Mouse (Mus musculus) megakaryocyte, embryonic 14.5 days (primary cell): Measurements from ENCODE around the gene Tcp10c. TPM values are rescaled to one million over a fixed set of nuclear protein-coding genes. Genes with fewer than 3 reads are reported as not detected.
"Not testable (repeated sequence)": the region's sequence is repeated elsewhere in the genome, so short reads cannot be mapped to it uniquely, and the experiment has no call there.

Experiments used
- H3K27me3 ChIP-seq: replicated peaks from 2 replicates; pipeline ENCODE3; 2012; ENCODE audit warnings: inconsistent platforms
- H3K36me3 ChIP-seq: replicated peaks from 2 replicates; pipeline ENCODE3; 2012; ENCODE audit warnings: low read length, inconsistent platforms, mixed read lengths
- H3K4me1 ChIP-seq: 2 replicates; pipeline ENCODE4 v1.6.1; 2012; ENCODE audit warnings: inconsistent platforms
- H3K4me3 ChIP-seq: replicated peaks from 2 replicates; pipeline ENCODE3; 2012; ENCODE audit warnings: moderate library complexity, mild to moderate bottlenecking, inconsistent platforms
- H3K9me3 ChIP-seq: 2 replicates; pipeline ENCODE4 v1.6.1; 2012; ENCODE audit warnings: inconsistent platforms
- polyA plus RNA-seq: library from polyadenylated mRNA; stranded (reverse); fragments of >175 nt; gene quantifications from 2 replicates; pipeline ENCODE4 v1.2.3, GENCODE M21; 2012; ENCODE audit warnings: low replicate concordance; ENCODE audit not compliant: insufficient read depth

Tcp10c gene
- polyA plus RNA-seq, 1 experiment, result not detected

DNA sequence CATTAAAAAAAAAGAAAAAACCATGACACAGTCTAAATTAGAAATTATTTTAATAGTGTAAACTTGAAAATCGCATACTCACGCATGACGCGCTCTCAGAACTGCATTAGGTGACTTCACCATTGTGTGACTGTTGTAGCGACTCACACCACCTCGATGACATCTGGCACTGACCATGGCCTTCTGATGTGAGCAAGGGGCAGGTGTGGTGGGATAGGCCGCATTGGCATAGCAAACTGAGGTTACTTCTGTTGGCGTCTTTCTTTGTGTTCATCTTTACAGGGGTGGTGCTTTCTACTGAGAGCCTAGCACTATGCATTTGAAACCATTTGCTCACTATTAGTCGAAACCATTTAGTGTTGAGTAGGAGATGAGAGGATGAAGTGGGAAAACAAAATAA, 12.8 kb downstream of the Tcp10c start:
- H3K4me3 ChIP-seq, H3K36me3 ChIP-seq, H3K9me3 ChIP-seq, H3K4me1 ChIP-seq, H3K27me3 ChIP-seq: not testable (repeated sequence)

GRCm38 (mm10) chr17:13368658-13369057, 14.3 kb downstream of the Tcp10c start:
- not testable (repeated sequence) for H3K4me3 ChIP-seq, H3K4me1 ChIP-seq, H3K27me3 ChIP-seq, H3K36me3 ChIP-seq, H3K9me3 ChIP-seq

DNA sequence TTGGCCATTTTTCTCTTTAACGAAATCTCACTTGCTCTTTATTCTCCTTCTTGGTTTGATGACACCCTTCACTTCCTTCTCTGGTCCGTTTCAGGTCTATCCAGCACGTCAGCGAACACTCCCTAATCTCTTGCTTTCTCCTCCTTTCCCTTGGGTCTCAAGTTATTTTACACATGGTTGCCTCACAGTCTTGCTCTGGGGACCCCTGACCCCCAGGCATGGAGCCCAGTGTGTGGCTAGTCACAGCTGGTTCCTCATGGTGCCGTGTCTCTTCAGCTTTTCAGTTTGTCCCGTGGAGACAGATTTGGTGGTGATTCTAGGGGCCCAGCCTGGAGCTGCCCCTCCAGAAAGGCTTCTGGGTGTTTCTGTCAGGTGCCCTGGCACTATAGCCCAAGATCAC, 16.4 kb downstream of the Tcp10c start:
- H3K27me3 ChIP-seq, result not testable (repeated sequence)

DNA sequence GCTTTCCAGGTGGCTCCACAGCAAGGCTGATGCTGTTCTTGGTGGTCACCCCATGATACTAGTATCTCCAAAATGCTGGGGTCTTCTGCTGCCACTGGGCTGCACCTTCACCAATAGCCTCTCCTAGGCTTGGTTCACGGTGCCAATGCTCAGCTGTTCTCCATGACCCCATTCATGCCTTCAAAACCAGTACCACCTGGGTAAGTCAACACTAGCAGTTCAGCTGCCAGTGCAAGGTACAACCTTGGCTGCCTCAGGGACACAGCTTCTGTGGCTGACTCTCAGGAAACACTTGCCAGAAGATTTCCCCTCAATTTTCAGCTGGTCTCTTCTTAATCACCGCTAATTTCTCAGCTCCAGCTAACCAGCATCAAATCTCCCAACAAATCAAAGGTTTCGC, 24.0 kb downstream of the Tcp10c start:
- not testable (repeated sequence) for H3K4me1 ChIP-seq, H3K36me3 ChIP-seq, H3K4me3 ChIP-seq, H3K27me3 ChIP-seq, H3K9me3 ChIP-seq

More for the DNA sequence above, 16.4 kb downstream of the Tcp10c start:
- not testable (repeated sequence) for H3K9me3 ChIP-seq, H3K4me3 ChIP-seq, H3K36me3 ChIP-seq, H3K4me1 ChIP-seq

DNA sequence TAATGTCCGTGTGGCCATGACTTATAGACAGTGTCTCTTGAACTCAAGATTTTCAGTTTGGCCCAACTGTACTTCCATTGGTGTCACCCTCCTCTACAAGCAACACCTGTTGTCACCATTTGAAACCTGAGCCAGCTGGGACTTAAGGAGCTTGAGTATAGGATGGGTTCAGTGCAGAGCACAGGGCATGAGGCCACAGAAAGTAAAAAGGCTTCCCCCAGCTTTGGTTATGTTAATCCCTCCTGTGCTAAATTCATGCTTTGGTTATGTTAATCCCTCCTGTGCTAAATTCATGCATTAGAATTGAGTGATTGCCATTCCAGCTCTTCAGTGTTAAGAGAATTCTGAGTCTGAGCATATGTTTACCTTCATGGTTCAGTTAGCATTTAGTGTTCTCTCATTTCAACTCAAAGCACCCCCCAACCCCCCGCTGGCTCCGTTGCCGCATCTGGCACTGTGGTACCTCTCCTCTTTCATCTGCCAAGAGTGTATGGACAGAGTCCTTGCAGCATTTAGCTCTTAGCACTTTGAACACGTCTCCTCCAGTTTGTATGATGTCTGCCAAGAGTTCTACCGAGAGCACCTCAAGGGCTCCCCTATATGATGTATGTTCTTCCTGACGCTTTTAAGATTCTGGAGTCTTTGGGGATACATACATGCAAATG, 25.7 kb downstream of the Tcp10c start:
- not testable (repeated sequence) for H3K4me3 ChIP-seq, H3K36me3 ChIP-seq, H3K27me3 ChIP-seq, H3K4me1 ChIP-seq, H3K9me3 ChIP-seq

GRCm38 (mm10) chr17:13381286-13381685, 26.9 kb downstream of the Tcp10c start:
- not testable (repeated sequence) for H3K27me3 ChIP-seq

DNA sequence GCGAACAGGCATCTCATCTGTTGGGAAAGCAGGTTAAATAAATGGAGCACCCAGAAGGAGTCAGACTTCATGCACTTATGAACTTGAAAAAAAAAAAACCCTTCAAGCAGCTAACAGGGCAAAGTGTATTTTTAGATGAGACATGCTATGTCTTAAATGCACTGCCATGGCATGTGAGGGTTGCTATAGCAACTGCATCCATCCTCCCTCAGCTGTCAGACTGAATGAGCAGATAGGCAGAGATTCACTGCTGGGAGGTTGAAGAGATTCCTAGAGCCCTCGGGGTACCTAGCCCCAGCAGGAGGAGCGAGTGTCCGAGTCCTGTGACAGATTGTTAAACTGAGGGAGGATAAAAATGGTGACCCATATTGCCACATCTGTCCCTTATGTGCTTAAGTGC, 36.6 kb downstream of the Tcp10c start:
- not testable (repeated sequence) for H3K36me3 ChIP-seq, H3K4me1 ChIP-seq, H3K4me3 ChIP-seq, H3K27me3 ChIP-seq, H3K9me3 ChIP-seq

More at GRCm38 (mm10) chr17:13381286-13381685, 26.9 kb downstream of the Tcp10c start:
- not testable (repeated sequence) for H3K4me3 ChIP-seq, H3K9me3 ChIP-seq, H3K4me1 ChIP-seq, H3K36me3 ChIP-seq

GRCm38 (mm10) chr17:13399961-13400360, 45.6 kb downstream of the Tcp10c start:
- H3K9me3 ChIP-seq, H3K4me1 ChIP-seq, H3K4me3 ChIP-seq, H3K27me3 ChIP-seq, H3K36me3 ChIP-seq: not testable (repeated sequence)

GRCm38 (mm10) chr17:13402118-13402517, 47.7 kb downstream of the Tcp10c start:
- not testable (repeated sequence) for H3K36me3 ChIP-seq, H3K4me1 ChIP-seq, H3K4me3 ChIP-seq, H3K9me3 ChIP-seq, H3K27me3 ChIP-seq

- not testable (repeated sequence) for H3K36me3 ChIP-seq, H3K4me3 ChIP-seq
Observed at GRCm38 (mm10) chr17:13403527-13404131, 49.3 kb downstream of the Tcp10c start.

GRCm38 (mm10) chr17:13406023-13406422, 51.7 kb downstream of the Tcp10c start:
- not testable (repeated sequence) for H3K27me3 ChIP-seq, H3K4me1 ChIP-seq, H3K9me3 ChIP-seq, H3K4me3 ChIP-seq, H3K36me3 ChIP-seq

More at GRCm38 (mm10) chr17:13403527-13404131, 49.3 kb downstream of the Tcp10c start:
- H3K27me3 ChIP-seq, H3K4me1 ChIP-seq, H3K9me3 ChIP-seq: not testable (repeated sequence)

- not testable (repeated sequence) for H3K9me3 ChIP-seq, H3K4me1 ChIP-seq, H3K27me3 ChIP-seq, H3K36me3 ChIP-seq, H3K4me3 ChIP-seq
Observed at GRCm38 (mm10) chr17:13406701-13407100, 52.3 kb downstream of the Tcp10c start.

GRCm38 (mm10) chr17:13407621-13408256, 53.4 kb downstream of the Tcp10c start:
- H3K27me3 ChIP-seq, H3K9me3 ChIP-seq, H3K4me3 ChIP-seq, H3K36me3 ChIP-seq, H3K4me1 ChIP-seq: not testable (repeated sequence)

DNA sequence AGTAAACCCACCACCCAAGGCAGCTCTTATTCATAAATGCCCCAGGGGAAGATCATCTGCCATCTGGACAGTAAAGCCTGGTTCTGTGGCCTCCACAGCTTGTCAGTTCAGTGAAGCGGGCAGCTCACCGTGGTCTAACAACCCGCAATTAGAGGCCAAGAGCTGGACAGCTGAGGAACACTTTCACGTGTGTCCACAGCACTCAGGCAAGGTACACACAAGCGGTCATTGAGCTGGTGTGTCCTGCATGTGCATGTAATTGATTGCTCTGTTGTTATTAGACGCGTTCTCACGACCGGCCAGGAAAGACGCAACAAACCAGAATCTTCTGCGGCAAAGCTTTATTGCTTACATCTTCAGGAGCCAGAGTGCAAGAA, 53.9 kb downstream of the Tcp10c start:
- not testable (repeated sequence) for H3K4me3 ChIP-seq, H3K36me3 ChIP-seq, H3K9me3 ChIP-seq, H3K27me3 ChIP-seq, H3K4me1 ChIP-seq

- H3K4me3 ChIP-seq, H3K27me3 ChIP-seq, H3K36me3 ChIP-seq, H3K4me1 ChIP-seq, H3K9me3 ChIP-seq: not testable (repeated sequence)
Observed at GRCm38 (mm10) chr17:13421022-13421591, 66.7 kb downstream of the Tcp10c start.

- not testable (repeated sequence) for H3K36me3 ChIP-seq, H3K9me3 ChIP-seq, H3K4me1 ChIP-seq, H3K27me3 ChIP-seq, H3K4me3 ChIP-seq
Observed at GRCm38 (mm10) chr17:13422638-13423037, 68.3 kb downstream of the Tcp10c start.
